Mouse (Mus musculus) spleen, adult 2 months (tissue): ENCODE results near the gene Rbms3.

Experiments
- CTCF ChIP-seq: fragments of 200-500 bp; IDR thresholded peaks from 2 replicates; pipeline ENCODE4 v1.5.1; 2011; ENCODE audit warnings: mild to moderate bottlenecking, inconsistent platforms; ENCODE audit not compliant: insufficient read depth, insufficient read length, insufficient replicate concordance; ENCODE audit errors: extremely low read depth
- POLR2A ChIP-seq: fragments of 200-500 bp; IDR thresholded peaks from 2 replicates; pipeline ENCODE4 v1.6.1; 2011; ENCODE audit warnings: low read depth, low read length, inconsistent platforms

DNA sequence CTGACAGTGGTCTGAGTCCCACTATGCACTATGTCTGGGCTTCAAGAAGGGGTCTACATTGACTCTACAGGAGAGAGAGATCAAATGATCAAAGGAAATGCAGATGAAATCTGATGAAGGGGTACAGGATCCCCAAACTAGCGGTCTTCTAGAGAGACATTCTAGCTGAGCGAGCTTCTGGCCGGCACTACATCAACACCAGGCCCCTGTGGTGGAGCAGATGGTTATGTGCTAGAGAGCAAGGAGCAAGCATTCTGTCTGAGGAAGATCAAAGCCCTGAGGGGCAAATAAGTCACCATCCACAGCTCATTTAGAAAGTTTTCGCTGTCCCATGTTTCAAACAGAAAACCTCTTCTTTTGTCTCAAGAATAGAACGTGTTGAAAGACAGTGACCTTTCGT is 564.1 kb downstream of the Rbms3 start:
- TF ChIP-seq CTCF (no peak), POLR2A (no peak)
